Mouse (Mus musculus) cerebellum, adult 11 months (tissue): Measurements from ENCODE around the gene Slc25a47.
A peak's percentile ranks its signal among the peaks of the same experiment; 100 is the strongest.
"Not testable (repeated sequence)": the region's sequence is repeated elsewhere in the genome, so short reads cannot be mapped to it uniquely, and the experiment has no call there.

Source experiments
- DNase-seq: peaks from one replicate; pipeline ENCODE4 v3.0.0; 2022

Gene Slc25a47

DNA sequence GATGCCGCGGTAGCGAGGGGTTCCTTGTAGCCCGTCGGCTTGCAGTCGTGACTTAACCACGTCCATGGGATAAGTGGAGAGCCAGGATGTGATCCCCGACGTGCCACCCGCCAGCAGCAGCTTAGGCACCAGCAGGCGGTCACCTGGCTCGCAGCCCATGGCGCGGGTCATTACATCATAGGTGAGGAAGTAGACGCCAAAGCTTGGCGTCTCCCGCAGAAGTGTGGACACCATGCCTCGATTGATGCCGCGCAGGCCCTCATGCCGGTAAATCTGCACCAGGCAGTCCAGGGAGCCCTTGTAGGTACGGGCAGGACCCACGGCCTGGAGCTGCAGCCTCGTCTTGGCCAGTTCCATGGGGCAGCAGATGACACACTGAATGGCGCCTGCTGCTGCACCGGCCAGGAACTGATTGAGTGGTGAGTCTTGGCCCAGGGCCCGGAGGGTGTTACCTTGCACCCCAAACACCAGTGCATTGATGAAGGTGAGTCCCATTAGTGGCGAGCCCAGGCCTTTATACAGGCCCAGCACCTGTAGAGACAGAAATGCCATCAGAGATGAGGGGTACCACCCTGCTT lies 8.8 kb upstream of the Slc25a47 start:
- DNase-seq, result peak; percentile 76

GRCm38 (mm10) chr12:108827641-108828040 lies 8.2 kb upstream of the Slc25a47 start:
- DNase-seq, result no peak

DNA sequence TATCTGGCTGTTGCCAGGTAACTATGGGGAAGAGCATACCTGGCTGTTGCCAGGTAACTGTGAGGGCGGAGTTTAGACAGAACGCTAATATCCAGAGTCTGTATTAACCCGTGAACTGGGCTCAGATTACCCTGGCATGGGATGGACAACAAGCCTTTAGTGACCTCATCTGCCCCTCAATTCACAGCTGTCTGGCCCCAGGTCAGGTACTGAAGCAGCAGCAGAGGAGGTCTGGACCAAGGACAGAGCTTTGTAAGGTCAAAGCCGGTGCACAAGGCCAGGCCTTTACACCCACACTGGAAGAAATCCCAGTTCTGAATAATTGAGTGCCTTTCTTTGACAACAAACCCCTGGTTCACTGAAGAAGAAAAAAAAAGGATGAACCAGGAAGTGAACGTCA lies 6.2 kb upstream of the Slc25a47 start:
- no peak for DNase-seq

GRCm38 (mm10) chr12:108830358-108830757 lies 5.5 kb upstream of the Slc25a47 start:
- DNase-seq, result no peak

GRCm38 (mm10) chr12:108831966-108832643 lies 3.7 kb upstream of the Slc25a47 start:
- peak; percentile 65 for DNase-seq

GRCm38 (mm10) chr12:108832851-108833250 lies 3.0 kb upstream of the Slc25a47 start:
- peak; percentile 70 for DNase-seq

DNA sequence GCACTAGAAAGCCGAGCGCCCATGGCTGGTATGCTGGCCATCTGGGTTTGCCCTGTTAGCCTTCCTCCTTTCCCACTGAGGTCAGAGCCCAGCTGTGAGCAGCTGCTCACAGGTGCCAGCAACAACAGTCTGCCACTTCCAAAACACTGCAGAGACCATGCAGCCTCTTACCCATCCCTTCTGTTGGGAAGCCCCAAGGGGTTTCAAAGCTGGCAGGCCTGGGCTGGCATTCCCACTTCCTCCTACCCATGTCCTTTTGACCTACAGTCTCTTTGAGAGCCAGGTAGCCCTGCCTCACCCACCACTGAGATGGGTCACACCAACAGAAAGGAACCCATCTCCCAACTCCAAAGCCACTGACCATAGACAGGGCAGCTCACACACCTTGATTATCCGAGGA lies 2.4 kb upstream of the Slc25a47 start:
- no peak for DNase-seq

DNA sequence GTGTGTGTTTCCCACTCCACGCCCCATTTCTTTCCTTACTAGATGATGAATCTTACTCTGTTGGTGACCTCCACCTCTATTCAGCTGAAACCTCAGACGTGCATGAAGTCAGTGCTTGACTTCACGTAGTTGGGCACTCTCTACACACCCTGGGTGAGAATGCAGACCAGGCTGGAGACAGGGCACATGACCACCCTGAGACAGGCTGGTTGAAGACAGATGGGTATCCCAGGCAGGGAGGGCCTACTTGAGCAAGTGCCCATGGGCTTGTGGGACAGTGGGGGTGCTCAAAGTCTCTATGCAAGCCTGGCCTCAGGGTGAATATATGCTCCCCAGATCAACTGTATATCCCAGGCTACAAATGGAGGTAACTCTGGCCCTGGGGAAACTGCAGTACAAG lies 1.5 kb upstream of the Slc25a47 start:
- no peak for DNase-seq

GRCm38 (mm10) chr12:108834786-108835185 lies 1.1 kb upstream of the Slc25a47 start:
- peak; percentile 43 for DNase-seq

DNA sequence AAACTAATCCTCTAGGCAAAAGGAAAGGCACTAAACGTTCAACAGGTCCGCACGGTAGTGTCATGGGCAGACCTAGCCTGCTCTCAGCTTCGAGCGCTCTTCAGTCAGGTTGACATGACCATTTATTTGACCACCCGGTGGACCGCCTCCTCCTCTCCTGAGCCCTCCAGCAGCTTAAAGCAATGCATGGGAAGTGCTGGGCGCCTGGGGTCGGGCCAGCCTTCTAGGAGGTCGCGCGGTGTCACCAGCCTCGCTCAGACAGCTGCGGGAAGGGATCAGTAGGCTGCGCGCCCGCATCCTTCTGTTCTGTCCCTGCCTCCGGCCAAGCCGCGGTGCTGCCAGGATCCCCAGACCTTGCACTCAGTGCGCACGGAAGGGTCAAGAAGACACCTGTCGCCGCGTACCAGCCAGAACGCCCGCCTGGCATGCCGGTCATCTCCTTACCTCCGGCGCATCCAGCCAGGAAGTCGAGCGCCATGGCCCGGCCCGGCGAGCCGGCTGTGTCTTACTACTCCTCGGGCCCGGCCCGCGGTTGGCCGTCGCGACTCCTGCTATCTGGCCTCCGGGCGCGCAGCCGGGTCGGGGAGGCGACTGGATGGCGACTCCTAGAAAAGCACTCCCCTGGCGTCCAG lies 522 bp upstream of the Slc25a47 start:
- no peak for DNase-seq

- no peak for DNase-seq
Measured at GRCm38 (mm10) chr12:108836722-108837121, 876 bp downstream of the Slc25a47 start.

GRCm38 (mm10) chr12:108841181-108841580 lies 5.3 kb downstream of the Slc25a47 start:
- DNase-seq, result no peak

DNA sequence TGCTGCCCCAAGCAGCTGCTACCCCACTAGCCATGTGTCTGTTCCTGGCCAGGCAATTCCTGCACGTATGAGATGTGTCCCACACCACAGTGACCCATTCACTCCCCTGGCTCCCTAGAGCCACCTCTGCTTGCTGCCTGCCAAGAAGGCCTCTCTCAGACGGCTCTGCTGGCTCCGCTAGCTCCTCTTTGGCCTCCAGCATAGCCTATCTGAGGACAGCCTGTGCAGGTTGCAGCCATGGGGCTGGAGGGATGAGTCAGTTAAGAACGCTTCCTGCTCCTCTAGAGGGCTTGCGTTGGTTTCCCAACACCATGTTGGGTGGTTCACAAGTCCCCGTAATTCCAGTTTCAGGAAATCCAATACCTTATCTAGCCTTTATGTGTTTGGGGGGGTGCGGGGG lies 6.8 kb downstream of the Slc25a47 start:
- DNase-seq, result no peak

- DNase-seq, result not testable (repeated sequence)
Measured at GRCm38 (mm10) chr12:108848033-108848432, 12.2 kb downstream of the Slc25a47 start.

DNA sequence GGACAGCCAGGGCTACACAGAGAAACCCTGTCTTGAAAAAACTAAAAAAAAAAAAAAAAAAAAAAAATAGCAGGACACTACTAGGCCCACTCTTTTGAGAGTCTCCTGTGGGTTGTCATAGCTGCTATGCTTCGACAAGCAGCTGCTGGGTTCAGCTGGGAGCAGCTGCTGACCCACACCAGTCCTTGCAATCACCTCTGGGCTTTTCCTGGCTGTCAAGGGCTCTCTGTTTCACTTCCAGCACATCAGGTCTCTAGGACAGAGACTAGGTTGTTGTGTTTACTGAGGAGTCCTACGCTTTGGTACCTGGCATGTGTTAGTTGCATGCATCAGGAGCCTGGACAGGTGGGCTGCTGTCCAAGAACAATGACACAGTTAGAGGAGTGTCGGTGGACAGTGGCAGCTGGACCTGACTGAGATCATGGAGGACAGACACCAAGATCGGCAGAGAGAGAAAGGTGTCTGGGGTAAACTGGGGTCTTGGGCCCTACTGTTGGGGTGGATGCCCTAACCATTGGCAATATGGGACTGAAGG lies 13.7 kb downstream of the Slc25a47 start:
- no peak for DNase-seq

GRCm38 (mm10) chr12:108850129-108850528 lies 14.3 kb downstream of the Slc25a47 start:
- no peak for DNase-seq

DNA sequence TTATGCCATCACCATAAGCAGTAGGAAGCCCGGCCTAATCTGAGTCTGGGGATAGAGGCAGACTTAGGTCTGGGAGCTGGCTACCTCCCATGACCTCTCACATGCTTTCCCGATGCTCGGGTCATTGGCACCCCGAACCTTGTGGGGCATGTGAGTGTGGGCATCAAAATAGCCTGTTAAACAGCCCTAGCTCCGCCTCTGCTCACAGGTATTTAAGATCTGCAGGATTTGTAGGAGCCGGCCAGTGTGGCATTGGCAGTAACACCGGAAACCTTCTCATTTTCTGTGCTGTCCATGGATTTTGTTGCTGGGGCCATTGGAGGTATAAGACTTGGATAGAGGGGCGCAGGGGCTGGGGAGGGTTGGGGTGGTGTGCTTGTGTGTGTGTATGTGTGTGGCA lies 15.0 kb downstream of the Slc25a47 start:
- DNase-seq, result no peak

DNA sequence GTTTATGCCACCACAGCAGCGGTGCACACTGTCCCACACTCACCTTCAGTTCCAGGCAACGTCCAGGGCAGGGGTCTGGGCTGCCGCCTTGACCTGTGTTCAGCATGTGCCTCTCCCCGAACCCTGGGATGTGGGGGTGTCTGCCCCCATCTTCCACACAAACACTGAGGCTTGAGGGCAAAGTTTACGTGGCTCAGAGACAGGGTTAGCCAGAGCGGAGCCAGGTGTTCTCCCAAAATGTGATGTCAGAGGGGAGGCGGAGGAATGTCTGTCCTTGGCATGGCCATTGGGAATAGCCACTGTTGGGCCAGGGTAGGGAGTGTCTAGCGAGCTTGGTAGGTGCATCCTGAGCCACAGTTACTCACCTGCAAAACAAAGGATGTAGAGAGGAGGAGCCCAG lies 17.0 kb downstream of the Slc25a47 start:
- no peak for DNase-seq

GRCm38 (mm10) chr12:108855081-108855480 lies 19.2 kb downstream of the Slc25a47 start:
- DNase-seq, result no peak

- no peak for DNase-seq
Measured at GRCm38 (mm10) chr12:108856186-108856585, 20.3 kb downstream of the Slc25a47 start.

DNA sequence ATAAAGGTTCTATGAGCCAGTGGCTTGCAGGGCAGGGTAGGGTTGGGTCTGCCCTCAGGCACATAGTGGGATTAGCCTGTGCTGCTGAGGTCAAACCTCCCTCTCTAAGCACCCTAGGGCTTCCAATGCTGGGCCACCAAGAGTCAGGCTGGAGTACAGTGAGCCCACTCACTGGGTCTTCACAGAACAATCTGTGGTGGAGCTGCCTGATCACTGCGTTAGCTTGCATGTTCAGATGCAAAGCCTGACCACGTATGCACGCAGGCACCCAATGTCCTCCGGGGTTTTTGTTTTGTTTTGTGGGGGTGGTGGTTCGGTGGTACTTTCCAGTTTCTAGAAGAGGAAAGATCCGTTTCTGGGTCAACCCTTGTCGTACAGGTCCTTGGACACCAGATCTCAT lies 21.3 kb downstream of the Slc25a47 start:
- no peak for DNase-seq

- DNase-seq, result no peak
Measured at GRCm38 (mm10) chr12:108857589-108858184, 21.8 kb downstream of the Slc25a47 start.

- DNase-seq, result no peak
Measured at GRCm38 (mm10) chr12:108858486-108858885, 22.6 kb downstream of the Slc25a47 start.

DNA sequence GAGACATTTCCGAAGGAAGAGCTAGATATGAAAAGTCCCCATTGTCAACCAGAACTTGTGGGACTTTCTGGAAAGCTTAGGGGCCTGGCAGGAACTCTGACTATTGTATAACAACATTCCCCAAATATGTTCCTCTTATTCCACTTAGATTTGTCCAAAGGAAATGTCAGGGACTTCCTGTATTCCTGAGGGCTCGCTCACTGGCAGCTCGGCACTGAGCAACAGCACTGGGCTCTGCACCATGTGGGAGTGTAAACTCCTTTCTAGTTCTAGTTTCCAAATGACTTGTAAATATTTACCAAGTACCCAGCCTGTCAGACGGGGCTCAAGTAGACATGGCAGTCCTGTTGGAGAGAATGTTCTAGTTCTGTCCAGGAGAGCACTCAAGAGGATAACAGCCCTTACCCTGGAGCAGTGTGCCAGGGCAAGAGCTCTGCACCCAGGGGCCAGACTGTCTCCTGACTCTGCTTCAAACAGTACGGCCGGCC lies 29.2 kb downstream of the Slc25a47 start:
- no peak for DNase-seq
